Mouse (Mus musculus) frontal cortex, postnatal 25 days (tissue): ENCODE data around the gene Atp8b4.
"Not testable (repeated sequence)": the region's sequence is repeated elsewhere in the genome, so short reads cannot be mapped to it uniquely, and the experiment has no call there.

Experiments
- DNase-seq, 2 experiments: peaks; one replicate each; pipeline ENCODE4 v3.0.0; 2022; ENCODE audit warnings: low spot score in 2 of 2

The Atp8b4 gene

DNA sequence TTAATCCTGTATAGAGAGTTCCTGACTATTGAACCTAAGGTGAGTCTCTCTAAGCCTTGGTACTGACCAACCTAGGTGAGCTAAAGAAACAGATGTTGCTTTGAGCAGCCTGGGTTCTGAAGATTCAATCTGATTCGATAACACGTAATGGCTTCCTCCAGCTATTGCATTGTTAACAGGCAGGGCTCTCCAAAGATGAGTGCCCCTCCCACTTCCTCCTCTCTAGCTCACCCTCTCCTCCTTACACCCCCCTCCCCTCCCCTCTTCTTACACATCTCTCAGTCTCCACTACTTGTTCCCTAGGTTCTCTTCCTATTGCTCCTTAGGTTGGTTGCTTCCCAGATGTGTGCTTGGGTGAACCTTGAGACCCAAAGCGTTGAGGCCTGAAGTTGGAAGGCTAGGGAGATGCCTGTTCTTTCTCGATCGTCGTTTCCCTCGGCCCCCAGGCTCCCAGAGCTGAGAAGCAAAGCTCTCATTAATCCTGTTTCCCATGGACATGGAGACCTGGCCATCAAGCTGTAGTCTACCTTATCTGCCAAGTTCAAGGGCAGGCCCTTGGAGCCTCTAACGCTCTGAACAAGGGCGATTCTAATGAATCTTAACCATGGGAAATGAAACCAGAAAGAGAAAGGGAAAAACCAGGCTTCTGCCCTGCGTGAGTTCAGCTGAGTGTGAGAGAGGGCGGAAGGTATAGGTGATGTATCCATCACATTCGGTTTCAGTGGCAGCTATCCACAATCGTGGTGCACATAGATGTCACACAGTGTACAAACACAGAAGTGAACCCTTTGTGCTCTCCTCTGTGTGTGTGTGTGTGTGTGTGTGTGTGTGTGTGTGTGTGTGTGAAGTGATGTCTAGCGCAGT, 4.4 kb downstream of the Atp8b4 start:
- DNase-seq: no peak

DNA sequence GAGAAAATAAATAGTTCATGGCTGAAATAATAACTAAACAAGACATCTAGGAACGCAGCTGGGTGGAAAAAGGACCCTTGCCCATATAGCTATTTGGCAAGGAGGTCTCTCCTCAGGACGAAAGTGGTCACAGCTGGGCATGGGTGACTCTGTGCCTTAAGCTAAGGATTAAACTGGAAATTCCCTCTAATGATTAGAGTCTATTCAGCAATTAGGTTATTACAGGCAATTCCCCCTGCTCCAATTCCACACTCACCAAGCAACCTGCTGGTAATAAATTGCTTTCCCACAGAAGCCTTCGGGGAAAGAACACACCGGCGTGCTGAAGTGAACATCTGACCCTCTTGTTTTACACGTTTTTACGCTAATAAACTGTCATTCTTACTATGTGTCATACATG, 5.2 kb downstream of the Atp8b4 start:
- no peak for DNase-seq

DNA sequence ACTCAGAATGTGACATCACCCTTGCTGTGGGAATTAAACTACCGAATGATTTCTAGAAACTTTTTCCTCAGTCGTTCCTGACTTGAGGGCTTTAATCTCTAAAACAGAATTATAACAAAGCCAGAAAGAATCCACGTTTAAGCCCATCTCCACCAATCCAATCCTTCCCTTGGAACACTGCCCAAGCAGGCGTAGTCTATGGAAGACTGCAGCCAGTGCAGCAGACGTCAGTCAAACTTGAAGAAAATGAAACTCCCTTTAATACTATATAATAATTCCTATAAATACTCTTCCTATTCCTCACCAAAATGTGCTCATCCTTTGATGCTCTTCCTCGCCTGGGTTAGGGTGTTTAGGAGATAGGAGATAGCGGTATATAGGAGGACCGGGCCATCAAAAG, 7.2 kb downstream of the Atp8b4 start:
- DNase-seq: no peak

DNA sequence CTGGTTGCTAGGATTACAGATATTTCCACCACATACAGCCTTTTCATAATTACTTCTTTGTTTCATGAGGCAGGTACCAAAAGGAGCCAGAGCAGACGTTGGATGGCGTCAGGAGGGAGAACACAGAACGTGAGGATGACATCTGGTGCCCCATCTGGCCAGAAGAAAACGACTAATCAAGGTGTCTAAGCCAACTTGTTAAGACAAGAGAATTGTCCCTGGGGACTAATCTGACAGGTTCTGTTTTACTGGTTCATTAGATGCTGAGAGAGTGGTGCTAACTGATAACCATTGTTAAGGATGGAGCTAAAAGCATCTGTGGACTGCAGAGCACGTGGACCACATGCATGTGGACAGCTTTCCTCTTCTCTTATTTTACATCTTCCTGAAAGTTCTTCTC, 7.8 kb downstream of the Atp8b4 start:
- no peak for DNase-seq

DNA sequence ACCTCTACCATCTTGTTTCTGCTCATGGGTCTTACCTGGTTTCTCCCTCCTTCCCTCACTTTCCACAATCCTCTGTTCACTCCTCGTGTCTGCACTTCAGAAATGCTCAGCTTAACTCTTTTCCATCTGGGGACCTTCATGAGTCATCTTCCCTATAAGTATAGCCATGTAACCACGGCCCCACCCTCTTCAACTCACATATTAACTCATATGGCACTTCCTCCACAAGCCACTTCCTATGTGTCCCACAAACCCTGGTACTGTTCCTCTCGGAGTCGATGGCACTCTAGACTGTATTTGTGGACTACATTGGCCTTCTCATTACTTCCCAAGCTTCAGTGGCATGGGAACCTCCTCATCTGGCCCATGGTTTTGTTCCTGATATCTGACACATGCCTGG, 9.0 kb downstream of the Atp8b4 start:
- DNase-seq: no peak

DNA sequence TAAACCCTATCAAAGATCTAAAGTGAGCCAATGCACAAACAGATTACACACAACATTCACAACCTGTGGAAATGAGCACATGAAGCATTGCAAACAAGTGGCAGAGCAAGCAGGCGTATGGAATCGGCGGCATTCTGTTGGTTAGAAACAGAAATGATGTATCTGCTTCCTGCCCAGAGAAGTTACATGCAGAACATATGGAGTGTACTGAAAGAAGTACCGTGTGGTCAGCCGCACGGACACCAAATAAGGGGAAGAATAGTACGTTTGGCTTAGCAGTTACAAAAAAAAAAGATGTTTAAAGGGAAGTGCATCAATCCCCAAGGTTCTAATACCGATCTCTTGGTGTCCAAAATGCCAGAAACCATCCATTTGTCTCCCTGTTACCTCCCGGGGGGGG, 9.9 kb downstream of the Atp8b4 start:
- no peak for DNase-seq

DNA sequence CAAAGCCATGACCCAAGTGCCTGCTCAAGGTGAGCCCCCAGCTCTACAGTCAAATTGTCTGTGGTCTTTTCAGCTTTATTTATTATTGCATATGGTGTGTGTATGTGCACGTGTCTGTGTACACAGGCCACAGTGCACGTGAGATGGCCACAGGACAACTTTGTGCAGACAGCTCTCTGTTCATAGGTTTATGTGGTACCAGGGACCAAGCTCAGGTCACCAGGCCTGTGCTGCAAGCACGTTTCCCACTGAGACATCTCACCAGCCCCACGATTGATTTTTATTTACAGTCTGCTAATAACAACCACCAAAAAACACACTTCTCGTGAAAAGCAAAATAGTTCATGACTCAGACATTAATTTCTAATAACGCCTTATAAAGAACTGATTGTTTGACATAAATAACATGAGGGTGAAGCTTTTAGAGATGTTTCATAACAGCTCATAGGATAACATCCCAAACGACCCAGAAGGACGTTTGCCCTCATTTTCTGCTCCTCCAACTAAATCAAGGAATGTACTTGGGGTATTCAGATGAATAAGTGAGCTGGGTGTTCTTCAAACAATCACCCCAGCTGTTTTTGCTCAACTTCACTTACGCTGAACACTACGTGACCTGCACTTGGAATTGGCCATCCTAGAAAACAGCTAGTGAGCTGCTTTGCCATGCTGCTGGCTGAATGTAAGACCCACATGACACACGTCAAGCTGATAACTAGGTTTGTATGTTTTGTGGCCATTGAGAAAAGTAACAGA, 15.0 kb downstream of the Atp8b4 start:
- DNase-seq: no peak

DNA sequence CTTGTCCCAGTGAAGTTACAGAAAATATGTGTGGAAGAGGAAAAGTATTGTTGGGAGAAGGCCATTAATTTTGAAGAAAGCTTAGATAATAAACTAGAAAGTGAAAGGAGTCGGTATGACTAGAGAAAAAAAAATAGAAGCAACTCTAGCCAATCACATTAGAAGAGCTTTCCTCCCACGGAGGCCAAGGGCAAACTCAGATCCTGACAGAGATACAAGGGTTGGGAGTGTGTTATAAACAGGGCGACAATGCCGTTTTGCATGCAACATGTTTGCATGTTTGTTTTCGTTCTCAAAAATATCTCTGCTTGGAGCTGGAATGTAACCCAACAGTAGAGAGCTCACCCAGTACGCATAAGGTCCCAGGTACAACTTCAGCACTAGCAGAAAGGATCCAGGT, 17.1 kb downstream of the Atp8b4 start:
- DNase-seq: no peak

DNA sequence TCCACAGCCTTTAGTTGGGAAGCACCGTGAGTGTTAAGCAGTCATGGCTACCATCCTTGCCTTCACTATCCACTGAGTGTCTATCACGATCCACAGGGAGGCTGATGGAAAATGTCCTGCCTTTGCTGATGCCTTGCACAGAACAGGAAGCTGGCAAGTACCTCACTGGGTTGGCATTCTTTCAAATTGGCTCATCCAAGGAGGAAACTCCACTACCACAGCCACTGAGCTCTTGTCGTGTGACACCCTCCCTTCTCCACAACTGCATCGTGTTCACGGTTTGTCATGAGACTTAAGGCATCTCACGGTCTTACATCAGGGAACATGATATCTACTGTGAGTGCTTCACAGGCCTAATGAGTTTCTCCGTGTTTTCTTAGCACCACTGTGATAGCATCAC, 22.9 kb downstream of the Atp8b4 start:
- no peak for DNase-seq

DNA sequence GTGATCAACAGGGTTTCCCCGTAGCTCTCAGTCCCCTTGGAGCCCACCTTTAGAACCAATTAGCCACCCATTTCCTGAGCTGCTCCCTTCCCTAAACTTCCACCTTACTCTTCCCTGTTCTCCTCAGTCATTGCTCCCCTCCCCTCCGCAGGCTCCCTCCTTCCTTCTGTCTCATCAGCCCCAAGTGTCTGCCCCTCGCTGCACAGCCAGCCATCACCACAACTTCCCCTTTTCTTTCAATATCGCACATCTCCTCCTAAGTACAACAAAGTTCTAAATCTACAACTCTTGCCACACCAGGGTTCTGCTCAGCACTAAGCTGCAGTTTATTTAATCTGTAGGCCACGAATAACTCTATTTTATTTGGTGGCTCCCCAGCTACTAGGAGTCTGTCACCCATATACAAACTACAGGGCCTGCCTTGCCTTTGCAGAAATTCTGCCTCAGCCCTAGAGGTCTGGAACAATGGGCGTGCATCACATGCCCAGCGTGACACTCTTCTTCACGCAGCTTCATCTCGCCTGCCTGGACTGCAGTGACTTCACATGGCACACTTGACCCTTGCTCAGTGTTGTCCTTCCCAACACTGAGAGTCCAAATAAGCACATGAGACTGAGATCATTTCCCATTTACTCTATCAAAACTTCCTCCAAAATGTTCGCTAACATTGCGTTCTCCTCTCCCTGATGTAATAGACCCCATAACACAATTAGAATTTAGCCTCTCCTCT, 24.6 kb downstream of the Atp8b4 start:
- DNase-seq: no peak

DNA sequence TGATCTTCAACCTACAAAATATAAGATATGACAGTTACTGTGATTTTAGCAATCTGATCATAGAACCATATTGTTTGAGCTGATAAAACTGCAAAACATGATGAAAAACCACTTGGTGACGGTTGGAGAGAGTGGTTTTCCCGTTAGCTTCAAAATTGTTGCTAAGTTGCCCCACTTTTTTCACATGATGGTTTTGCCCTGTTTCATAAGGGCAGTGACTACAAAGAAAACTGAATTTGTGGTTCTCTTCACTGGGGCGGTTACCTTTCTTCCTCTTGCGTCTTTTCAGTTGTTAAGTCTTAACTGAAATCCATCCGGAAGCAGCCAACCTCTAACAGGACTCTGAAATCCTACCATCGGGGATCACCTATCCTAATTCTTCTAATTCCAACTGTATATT, 26.5 kb downstream of the Atp8b4 start:
- no peak for DNase-seq

DNA sequence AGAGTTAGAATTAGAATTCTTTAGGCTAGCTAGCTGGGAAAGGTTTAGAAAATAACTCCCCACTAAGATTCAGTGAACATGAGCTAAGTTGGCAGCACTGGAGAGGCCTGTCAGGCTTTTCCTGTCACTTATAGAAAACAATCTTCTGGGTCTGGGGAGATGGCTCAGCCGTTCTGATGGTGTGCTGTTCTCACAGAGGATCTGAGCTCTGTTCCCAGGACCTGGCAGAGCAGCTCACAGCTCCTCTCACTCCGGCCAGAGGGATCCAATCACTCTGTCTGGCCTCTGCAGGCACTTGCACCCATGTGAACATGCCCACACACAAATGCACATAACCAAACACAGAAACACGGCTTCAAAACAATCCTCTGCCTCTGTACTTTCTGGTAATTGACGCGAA, 27.6 kb downstream of the Atp8b4 start:
- no peak for DNase-seq

DNA sequence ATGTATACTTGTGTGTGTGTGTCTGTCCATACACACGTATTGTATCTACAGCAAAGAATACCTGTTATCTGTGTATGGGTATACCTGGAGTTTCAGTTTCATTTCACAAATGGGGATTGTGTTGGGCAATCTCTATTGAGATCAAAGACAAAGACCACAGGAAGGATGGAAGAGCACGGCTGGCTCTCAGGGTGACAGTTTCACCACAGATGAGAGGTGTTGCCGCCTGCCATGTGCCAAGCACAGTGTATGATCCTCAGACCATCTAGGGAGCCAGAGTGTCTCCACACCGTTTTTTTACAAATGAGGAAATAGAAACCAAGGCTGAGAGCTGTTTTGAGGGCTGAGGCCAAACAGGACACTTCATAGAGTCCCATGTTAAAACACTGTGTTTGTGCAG, 32.7 kb downstream of the Atp8b4 start:
- DNase-seq: no peak

DNA sequence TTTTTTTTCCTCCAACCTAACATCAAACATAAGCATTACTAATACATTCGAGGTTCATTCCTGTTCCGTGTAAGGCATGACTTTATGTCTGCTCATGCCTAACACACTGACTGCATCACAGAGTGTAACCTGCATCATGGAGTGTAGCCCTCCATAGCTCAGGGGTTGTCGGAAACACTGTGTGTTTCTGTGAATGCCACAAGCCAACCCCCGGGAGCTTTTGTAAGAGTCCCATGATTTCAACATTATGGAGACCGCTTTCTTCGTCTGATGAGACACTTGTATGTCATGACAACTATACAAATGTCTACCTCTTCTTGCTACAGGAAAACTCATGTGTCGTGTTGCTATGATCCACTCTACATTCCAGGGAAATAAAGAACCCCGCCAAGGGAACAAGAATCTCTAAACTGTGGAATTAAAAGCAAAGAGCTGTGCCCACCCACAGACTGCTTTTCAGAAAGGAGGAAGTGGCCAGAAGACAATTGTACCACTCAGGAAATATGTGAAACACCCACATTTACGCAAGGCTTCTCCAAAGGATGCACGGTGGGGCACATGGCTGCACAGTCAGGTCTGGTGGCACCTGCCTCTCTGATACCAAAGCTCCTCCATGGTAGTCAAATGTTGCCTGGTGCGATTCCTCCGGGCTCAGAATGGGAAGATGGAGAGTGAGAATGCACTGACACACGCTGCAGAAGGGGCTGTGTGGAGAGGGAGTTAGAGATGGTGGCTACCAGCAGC, 33.9 kb downstream of the Atp8b4 start:
- DNase-seq: no peak

DNA sequence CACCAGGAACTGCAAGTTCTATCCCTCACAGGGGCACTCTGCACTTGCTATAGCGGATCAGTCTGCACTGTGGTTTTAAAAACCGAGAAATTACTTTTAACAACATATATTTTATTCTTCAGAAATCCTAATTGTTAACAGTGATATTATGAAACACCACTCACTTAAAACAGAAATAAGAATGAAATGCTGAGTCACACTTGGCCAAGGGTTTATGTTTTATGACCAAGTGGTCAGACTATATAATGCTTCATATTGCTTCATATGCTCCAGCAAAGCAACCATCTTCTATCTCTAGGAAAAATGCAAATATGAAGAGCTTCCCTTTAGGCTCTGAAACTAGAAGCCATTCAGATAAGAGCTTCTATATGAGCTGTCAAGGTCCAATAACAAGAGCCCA, 41.8 kb downstream of the Atp8b4 start:
- no peak for DNase-seq

DNA sequence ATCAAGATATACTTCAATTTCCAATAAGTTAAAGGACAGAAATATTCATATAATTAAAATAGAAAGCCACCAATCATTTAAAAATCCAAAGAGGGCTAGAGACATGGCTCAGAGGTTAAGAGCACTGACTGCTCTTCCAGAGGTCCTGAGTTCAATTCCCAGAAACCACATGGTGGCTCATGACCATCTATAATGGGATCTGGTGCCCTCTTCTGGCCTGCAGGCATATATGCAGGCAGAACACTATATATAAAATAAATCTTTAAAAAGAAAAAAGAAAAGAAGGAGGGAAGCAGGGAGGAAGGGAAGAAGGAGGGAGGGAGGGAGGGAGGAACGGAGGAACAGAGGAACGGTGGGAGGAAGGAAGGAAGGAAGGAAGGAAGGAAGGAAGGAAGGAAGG, 42.7 kb downstream of the Atp8b4 start:
- not testable (repeated sequence) for DNase-seq

DNA sequence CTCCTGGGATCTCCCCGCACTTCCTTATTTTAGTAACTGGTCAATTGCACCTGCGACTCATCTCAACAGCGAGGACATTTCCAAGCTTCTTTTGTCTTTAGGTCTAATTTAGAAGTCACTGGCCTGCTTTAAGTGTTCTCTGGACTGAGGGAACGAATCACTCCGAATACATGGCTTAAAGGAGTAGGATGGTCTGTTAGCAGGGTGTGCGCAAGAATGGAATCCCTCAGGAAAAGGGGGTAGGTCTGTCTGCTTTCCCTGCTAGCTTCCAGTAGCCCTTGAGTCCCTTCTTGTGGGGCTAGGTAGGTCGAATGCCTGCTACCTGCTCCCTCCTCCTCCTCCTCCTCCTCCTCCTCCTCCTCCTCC, 49.6 kb downstream of the Atp8b4 start:
- no peak for DNase-seq

DNA sequence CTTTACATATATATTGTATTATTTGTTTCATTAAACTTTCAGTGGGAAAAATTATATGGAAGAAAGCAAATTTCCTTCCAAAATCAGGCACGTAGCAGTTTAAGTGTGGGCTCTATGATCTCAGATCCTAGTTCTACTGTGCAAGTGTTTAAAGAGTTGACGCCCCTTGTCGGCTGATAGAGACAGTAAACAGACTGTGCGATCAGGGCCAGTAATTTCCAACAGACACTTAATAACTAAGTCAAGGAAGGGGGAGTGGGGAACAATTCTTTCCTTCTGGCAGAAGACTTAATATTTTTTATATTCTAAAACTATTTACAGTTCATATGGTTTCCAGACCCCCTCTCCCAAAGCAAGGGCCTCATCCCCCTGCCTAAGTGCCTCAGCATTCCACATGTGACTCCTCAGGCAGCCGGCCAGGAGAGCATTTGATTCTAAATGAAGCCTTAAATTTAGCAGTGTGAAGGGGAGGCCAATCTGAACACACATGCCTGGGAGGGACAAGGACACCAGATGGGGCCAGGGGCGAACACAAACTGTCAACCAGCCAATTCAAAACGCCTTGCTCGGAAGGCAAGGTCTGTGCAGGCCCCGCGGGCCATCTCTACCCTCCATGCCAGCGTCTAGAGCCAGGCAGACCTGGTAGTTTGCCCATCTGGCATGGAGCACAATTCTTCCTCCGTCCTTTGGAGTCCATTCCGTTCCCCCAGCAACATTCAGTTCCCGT, 50.1 kb downstream of the Atp8b4 start:
- peak in 1 of 2 experiments; percentile 7 for DNase-seq

DNA sequence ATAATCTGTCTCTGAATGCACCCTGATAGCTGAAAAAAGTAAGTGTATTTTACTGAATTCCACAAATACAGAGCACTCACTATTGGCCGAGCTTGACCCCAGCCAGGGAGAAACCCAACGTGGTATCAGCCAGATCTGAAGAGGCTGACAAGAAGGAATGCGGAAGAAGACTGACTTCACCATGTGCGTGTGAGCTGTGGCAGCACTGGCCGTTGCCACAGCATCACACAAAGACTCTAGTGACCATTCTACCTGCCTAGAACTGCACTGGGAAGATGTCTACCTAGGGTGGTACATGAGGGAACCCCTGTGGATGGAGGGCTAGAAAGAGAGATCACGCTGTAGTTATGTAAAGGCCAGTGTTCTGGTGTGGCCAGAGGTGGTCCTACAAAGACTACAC, 55.4 kb downstream of the Atp8b4 start:
- DNase-seq: no peak

DNA sequence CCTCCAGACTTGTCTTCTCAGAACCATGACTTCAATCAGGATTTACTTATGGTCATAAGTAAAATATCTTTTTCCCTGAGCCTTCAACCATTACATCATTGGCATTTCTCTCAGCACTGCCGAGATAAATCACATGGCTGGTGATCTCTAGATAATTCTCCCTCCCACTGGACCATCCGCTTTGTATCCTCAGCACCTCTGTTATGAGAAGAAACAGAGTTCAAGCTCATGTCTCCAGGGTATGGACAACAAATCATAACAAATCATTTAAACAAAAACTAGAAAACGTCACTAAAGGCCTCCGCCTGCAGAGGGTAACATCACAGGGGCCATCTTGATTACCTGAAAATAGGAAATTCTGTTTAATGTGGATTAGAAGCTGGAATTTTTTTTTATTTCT, 58.9 kb downstream of the Atp8b4 start:
- DNase-seq: no peak

DNA sequence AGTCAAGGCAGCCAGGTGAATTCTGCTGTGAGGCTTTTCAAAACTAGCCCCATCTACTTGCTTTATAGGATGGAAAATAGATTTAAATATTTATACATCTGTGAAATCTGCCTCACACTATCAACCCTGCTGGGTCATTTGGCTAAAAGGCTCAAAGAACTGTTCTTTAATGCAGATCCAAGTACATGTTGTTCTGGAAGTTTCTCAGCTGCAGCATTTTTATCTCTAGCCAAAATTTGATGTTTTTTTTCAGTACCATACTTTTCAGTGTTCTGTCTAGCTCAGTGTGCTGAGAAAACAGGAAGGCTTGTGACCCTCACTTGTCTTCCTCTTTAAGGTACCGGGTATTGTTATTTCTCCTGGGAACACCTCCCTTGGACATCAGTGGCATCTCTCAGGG, 65.8 kb downstream of the Atp8b4 start:
- no peak for DNase-seq
